Mouse (Mus musculus): ENCODE measurements around the gene Sez6l. TPM values are rescaled to one million over a fixed set of nuclear protein-coding genes. Genes with fewer than 3 reads are reported as not detected.
A peak's percentile ranks its signal among the peaks of the same experiment; 100 is the strongest.

Sez6l gene
- polyA plus RNA-seq, 1 experiment, result not detected

GRCm38 (mm10) chr5:112499918-112500682, 76.9 kb downstream of the Sez6l start:
- Histone ChIP-seq H3K36me3 (ENCODE audit: control insufficient read depth) (no peaks in the 10 kb centered on the region), H3K4me3 (replicated peaks) (no peak overlapping the region), H3K4me1 (ENCODE audit: control insufficient read depth) (peaks cover 18% of the 10 kb centered on the region), H3K27me3 (ENCODE audit: control insufficient read depth) (no peaks in the 10 kb centered on the region), H3K9me3 (ENCODE audit: control insufficient read depth, low read length) (no peaks in the 10 kb centered on the region; the same call in 1 of the 2 replicates)
- no peak for TF ChIP-seq TAL1 (IDR thresholded peaks at IDR 0.05; ENCODE audit: low read length)

GRCm38 (mm10) chr5:112498921-112499917, 77.8 kb downstream of the Sez6l start:
- Histone ChIP-seq H3K36me3 (ENCODE audit: control insufficient read depth) (no peaks in the 10 kb centered on the region), H3K27me3 (ENCODE audit: control insufficient read depth) (no peaks in the 10 kb centered on the region), H3K4me1 (ENCODE audit: control insufficient read depth) (peaks cover 18% of the 10 kb centered on the region), H3K4me3 (replicated peaks) (no peak overlapping the region), H3K9me3 (ENCODE audit: control insufficient read depth, low read length) (no peaks in the 10 kb centered on the region; the same call in 1 of the 2 replicates)
- no peak for TF ChIP-seq GATA1 (IDR thresholded peaks at IDR 0.05; ENCODE audit: low read length)
- no peak for TF ChIP-seq TAL1 (IDR thresholded peaks at IDR 0.05; ENCODE audit: low read length)

DNA sequence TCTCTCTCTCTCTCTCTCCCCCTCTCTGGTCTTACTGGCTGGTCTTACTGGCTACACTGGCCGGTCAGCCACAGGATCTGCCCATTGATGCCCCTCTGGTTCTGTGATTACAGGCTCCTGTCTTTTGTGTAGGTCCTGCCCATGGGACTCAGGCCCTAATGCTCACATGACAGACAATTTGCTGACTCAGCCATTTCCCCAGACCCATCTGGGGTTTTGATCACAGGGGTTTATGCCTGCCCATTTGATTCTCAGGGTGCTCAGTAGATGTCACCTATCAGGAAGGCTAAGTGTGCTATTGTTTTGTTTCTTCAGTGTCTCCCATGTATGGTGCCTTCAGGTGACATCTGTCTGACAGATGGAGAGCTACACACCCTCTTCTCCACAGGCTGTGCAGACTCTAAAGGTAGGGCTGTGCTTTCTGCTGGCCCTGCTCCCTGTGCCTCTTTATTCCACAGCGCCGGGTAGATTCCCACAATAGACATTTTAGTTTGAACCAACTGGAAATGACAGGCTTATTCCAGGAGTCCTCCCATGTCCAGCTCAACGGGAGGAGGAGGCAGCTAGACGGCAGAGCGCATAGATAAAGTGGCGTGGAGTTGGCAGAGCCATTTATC, 80.1 kb downstream of the Sez6l start:
- no peak for TF ChIP-seq TAL1 (IDR thresholded peaks at IDR 0.05; ENCODE audit: low read length)
- TF ChIP-seq GATA1 (IDR thresholded peaks at IDR 0.05; ENCODE audit: low read length), result no peak
- Histone ChIP-seq H3K36me3 (ENCODE audit: control insufficient read depth) (no peaks in the 10 kb centered on the region), H3K4me3 (replicated peaks) (no peak overlapping the region), H3K4me1 (ENCODE audit: control insufficient read depth) (peaks cover 26% of the 10 kb centered on the region), H3K27me3 (ENCODE audit: control insufficient read depth) (no peaks in the 10 kb centered on the region), H3K9me3 (ENCODE audit: control insufficient read depth, low read length) (no peaks in the 10 kb centered on the region)

DNA sequence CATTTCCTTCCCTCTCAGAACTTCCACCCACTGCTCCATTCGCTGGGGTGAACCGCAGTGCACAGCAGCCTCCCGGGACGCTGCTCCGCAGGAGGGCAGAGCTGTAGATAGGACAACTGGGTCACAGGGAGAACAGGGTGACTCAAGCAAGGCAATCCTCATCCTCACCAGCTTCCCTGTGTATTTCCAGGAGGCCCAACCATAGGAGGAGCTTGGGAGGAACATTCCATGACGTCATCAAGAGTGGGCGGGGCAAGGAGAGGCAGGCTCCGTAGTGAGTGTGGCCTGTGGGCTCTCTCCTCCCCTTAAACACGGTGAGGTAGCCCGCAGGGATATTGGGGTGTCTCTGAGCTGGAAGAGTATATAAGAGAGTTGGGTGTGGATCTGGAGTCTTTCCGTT, 83.5 kb downstream of the Sez6l start:
- Histone ChIP-seq H3K4me3 (replicated peaks) (no peak overlapping the region), H3K27me3 (ENCODE audit: control insufficient read depth) (no peaks in the 10 kb centered on the region)
- TF ChIP-seq TAL1 (IDR thresholded peaks at IDR 0.05; ENCODE audit: low read length) (no peak), GATA1 (IDR thresholded peaks at IDR 0.05; ENCODE audit: low read length) (no peak)

DNA sequence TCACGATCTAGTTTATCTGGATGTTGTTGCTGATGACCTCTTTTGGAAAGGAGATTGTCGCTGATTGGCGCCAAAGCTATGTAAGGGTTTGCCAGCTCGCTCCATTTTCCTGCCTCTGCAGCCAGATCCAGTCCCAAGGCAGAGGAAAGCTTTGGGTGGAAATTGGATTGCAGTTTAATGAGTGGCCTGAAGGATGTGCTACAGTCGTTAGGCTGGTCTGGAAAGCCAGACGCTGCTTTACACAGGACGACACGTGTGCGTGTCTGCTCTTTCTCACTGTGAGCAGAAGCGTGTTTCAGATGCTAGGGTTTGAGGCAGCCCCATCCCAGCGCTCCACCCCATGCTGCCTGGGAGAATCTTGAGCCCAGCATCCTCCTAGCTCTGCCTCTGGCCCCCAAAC, 85.5 kb downstream of the Sez6l start:
- Histone ChIP-seq H3K9me3 (ENCODE audit: control insufficient read depth, low read length) (peaks cover 11% of the 10 kb centered on the region), H3K4me1 (ENCODE audit: control insufficient read depth) (peaks cover 43% of the 10 kb centered on the region), H3K27me3 (ENCODE audit: control insufficient read depth) (no peaks in the 10 kb centered on the region), H3K4me3 (replicated peaks) (no peak overlapping the region), H3K36me3 (ENCODE audit: control insufficient read depth) (no peaks in the 10 kb centered on the region)
- no peak for TF ChIP-seq GATA1 (IDR thresholded peaks at IDR 0.05; ENCODE audit: low read length)
- TF ChIP-seq TAL1 (IDR thresholded peaks at IDR 0.05; ENCODE audit: low read length), result no peak

More for the DNA sequence above, 83.5 kb downstream of the Sez6l start:
- peaks cover 11% of the 10 kb centered on the region for H3K9me3 ChIP-seq (ENCODE audit: control insufficient read depth, low read length)
- peaks cover 28% of the 10 kb centered on the region for H3K4me1 ChIP-seq (ENCODE audit: control insufficient read depth)
- no peaks in the 10 kb centered on the region for H3K36me3 ChIP-seq (ENCODE audit: control insufficient read depth)

GRCm38 (mm10) chr5:112488101-112488776, 88.7 kb downstream of the Sez6l start:
- peaks cover 44% of the 10 kb centered on the region for H3K4me1 ChIP-seq (ENCODE audit: control insufficient read depth)
- no peak overlapping the region for H3K4me3 ChIP-seq (replicated peaks)
- H3K36me3 ChIP-seq (ENCODE audit: control insufficient read depth), result no peaks in the 10 kb centered on the region
- H3K27me3 ChIP-seq (ENCODE audit: control insufficient read depth), result peaks cover 11% of the 10 kb centered on the region
- peak; percentile 35; the same call in 1 of the 3 replicates for TF ChIP-seq TAL1 (IDR thresholded peaks at IDR 0.05; ENCODE audit: low read length)
- TF ChIP-seq GATA1 (IDR thresholded peaks at IDR 0.05; ENCODE audit: low read length), result no peak
- H3K9me3 ChIP-seq (ENCODE audit: control insufficient read depth, low read length), result peaks cover 11% of the 10 kb centered on the region

DNA sequence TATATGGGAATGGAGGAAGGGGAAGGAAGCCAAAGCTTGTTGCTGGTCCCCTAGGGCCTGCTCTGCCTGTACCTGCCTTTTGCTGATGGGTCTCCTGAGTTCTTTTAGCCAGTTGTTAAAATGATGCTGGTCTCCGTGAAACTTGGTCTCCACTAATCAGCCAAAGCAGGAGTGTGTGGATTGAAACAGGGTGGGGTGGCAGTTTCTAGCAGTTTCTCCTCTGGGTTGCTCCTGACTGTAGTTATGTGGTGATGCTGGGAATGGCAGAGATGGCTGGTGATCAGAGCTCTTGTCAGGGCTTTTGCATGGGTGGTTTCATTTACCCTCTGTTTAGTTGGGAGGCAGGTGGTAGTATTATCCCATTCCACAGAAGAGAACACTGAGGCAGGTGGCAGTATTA, 89.5 kb downstream of the Sez6l start:
- Histone ChIP-seq H3K4me3 (replicated peaks) (no peak overlapping the region), H3K9me3 (ENCODE audit: control insufficient read depth, low read length) (peaks cover 11% of the 10 kb centered on the region), H3K27me3 (ENCODE audit: control insufficient read depth) (peaks cover 16% of the 10 kb centered on the region), H3K4me1 (ENCODE audit: control insufficient read depth) (peaks cover 42% of the 10 kb centered on the region), H3K36me3 (ENCODE audit: control insufficient read depth) (no peaks in the 10 kb centered on the region)
- TF ChIP-seq GATA1 (IDR thresholded peaks at IDR 0.05; ENCODE audit: low read length), result no peak
- no peak for TF ChIP-seq TAL1 (IDR thresholded peaks at IDR 0.05; ENCODE audit: low read length)

DNA sequence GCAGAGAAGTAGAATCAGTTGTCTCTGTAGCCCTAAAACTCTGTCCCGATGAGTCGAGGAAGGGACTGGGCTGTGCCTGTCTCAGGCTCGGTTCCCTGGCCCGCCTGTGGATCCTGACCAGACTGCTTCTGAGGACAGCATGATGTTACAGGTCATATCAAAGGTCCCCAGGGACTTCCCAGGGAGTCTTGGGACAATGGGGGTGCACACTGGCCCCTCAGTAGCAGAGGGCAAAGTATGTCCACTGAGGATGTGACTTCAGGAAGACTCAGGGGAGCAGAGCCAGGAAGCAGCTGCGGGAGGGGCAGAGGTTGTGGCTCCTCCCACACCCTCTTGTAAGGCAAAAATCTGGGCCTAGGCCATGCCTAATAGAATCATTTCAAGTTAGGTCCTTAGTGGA, 90.6 kb downstream of the Sez6l start:
- Histone ChIP-seq H3K4me3 (replicated peaks) (no peak overlapping the region), H3K27me3 (ENCODE audit: control insufficient read depth) (peaks cover 21% of the 10 kb centered on the region), H3K4me1 (ENCODE audit: control insufficient read depth) (peaks cover 39% of the 10 kb centered on the region), H3K9me3 (ENCODE audit: control insufficient read depth, low read length) (peaks cover 11% of the 10 kb centered on the region), H3K36me3 (ENCODE audit: control insufficient read depth) (no peaks in the 10 kb centered on the region)
- TF ChIP-seq GATA1 (IDR thresholded peaks at IDR 0.05; ENCODE audit: low read length), result no peak
- no peak for TF ChIP-seq TAL1 (IDR thresholded peaks at IDR 0.05; ENCODE audit: low read length)
